Mouse (Mus musculus): ENCODE results near the gene Nptx2. TPM values are rescaled to one million over a fixed set of nuclear protein-coding genes. Genes with fewer than 3 reads are reported as not detected.

Gene Nptx2
- 36.1 and 38.2 TPM in 2 replicates for total RNA-seq (2014; rRNA removed)
- 7.6 and 7.8 TPM in 2 replicates for polyA plus RNA-seq (2015; fragmentation: Nextera tagmentation; extraction: Ambion mirVana)

DNA sequence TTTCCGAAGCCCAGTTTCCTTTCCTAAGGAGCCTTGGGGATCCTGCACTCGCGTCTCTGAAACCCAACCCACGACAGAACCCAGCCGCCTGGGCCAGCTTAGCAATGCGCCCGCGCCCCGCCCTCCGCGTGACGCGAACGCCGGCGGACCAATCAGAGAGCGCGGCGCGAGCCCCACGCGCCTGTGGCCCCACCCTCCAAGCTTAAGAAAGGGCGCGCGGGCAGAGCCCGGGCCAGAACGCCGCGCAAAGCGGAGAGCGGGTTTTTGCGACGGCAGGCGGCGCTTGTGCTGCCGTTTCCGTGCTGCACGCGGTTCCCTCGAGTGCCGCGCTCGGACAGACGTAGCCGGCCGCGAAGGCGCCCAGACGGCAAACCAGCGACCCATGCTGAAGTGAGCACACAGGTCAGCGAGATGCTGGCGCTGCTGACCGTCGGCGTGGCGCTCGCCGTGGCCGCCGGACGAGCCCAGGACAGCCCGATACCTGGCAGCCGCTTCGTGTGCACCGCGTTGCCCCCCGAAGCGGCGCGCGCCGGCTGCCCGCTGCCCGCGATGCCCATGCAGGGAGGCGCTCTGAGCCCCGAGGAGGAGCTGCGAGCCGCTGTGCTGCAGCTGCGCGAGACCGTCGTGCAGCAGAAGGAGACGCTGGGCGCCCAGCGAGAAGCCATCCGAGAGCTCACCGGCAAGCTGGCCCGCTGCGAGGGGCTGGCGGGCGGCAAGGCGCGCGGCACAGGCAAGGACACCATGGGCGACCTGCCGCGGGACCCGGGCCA lies at the start of gene Nptx2:
TSS of gene Nptx2 (plus strand) at position 250 of the 770 bp plus-strand sequence.
- Histone ChIP-seq H3K9ac (replicated peaks; ENCODE audit: low read length) (peak within 1 kb of the TSS; percentile 35), H3K9me3 (ENCODE audit: low read length) (no peaks in the 10 kb centered on the region), H3K27ac (no peak within 1 kb of the TSS), H3K4me2 (ENCODE audit: low read depth, low read length) (peak within 1 kb of the TSS; percentile 56), H3K4me3 (ENCODE audit: low read length) (peak within 1 kb of the TSS; percentile 40), H3K36me3 (ENCODE audit: insufficient read depth, low read length) (no peaks in the 10 kb centered on the region), H3K27me3 (ENCODE audit: insufficient read depth, low read length) (peaks cover 10% of the 10 kb centered on the region), H3K4me1 (ENCODE audit: insufficient read depth, low read length) (no peaks in the 10 kb centered on the region)
- peak; percentile 95 for ATAC-seq
- DNase-seq (ENCODE audit: low spot score): peak; percentile 96
- under 1% methylated on average over 95 of the region's 99 CpGs for WGBS
- TF ChIP-seq CTCF (IDR thresholded peaks at IDR 0.05; ENCODE audit: low read depth): peak; percentile 51

DNA sequence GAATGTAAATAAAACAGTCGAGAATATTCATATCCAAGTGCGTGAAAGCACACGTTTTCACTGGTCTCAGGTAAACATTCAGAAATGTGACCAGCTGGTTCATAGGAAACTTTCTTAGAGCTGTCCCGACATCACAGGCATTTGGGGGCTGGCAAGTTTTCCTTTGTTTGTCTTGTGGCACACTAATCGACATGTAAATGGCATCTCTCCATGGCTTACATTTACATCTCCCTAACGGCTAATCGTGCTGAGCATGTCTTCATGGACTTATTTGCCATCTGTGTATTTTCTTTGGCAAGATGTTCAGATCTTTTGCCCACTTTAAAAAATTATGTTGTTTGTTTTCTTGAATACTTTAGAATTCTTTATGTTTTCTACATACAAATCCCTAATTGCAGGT lies 49.2 kb upstream of the Nptx2 start:
- Histone ChIP-seq H3K4me3 (ENCODE audit: low read length) (no peak overlapping the region), H3K9me3 (ENCODE audit: low read length) (no peaks in the 10 kb centered on the region), H3K9ac (replicated peaks; ENCODE audit: low read length) (no peak overlapping the region), H3K4me2 (ENCODE audit: low read depth, low read length) (no peak overlapping the region), H3K4me1 (ENCODE audit: insufficient read depth, low read length) (no peaks in the 10 kb centered on the region), H3K36me3 (ENCODE audit: insufficient read depth, low read length) (no peaks in the 10 kb centered on the region), H3K27ac (no peak overlapping the region), H3K27me3 (ENCODE audit: insufficient read depth, low read length) (no peaks in the 10 kb centered on the region)
- ATAC-seq (no peak), DNase-seq (ENCODE audit: low spot score) (no peak)
- no peak for TF ChIP-seq CTCF (IDR thresholded peaks at IDR 0.05; ENCODE audit: low read depth)
- 70% methylated on average over 7 of the region's 7 CpGs for WGBS

DNA sequence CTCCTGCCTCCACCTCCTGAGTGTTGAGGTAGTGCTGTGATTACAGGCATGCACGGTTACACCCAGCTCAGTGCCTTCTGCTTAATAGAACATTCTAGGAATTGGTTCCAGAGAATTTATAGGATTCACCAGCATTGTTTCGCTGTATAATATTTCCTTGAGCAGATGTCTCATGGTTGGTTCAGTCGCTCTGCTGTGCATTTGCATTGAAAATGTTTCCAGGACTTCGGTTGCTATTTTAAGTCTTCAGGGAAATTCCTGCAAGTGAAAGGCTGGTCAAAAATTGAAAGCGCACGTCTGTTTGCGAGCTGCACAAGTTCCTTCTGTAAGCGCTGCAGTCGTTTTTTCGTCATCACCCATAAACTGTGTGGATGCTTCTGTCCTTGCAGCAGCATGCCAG lies 41.5 kb upstream of the Nptx2 start:
- Histone ChIP-seq H3K27ac (no peak overlapping the region), H3K4me3 (ENCODE audit: low read length) (no peak overlapping the region), H3K9me3 (ENCODE audit: low read length) (no peaks in the 10 kb centered on the region), H3K9ac (replicated peaks; ENCODE audit: low read length) (no peak overlapping the region), H3K36me3 (ENCODE audit: insufficient read depth, low read length) (no peaks in the 10 kb centered on the region), H3K4me2 (ENCODE audit: low read depth, low read length) (no peak overlapping the region), H3K4me1 (ENCODE audit: insufficient read depth, low read length) (no peaks in the 10 kb centered on the region), H3K27me3 (ENCODE audit: insufficient read depth, low read length) (no peaks in the 10 kb centered on the region)
- DNase-seq (ENCODE audit: low spot score): no peak
- no peak for ATAC-seq
- TF ChIP-seq CTCF (IDR thresholded peaks at IDR 0.05; ENCODE audit: low read depth): no peak
- 79% methylated on average over 10 of the region's 10 CpGs for WGBS

DNA sequence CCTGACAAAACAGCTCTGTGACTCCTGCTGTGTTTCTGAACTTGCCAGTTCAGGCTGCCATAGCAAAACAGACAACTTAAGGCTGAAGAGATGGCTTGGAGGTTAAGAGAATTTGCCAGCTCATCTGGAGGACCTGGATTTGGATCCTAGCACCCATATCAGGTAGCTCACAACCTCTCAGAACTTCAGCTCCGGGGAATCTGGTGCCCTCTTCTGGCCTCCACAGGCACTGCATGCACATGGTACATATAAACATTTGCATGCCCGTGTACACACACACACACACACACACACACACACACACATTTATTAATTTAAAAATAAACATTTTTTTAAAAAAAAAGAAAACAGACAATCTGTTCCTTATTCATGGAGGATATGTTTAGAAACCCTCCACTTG lies 40.0 kb upstream of the Nptx2 start:
- Histone ChIP-seq H3K9ac (replicated peaks; ENCODE audit: low read length) (no peak overlapping the region), H3K4me3 (ENCODE audit: low read length) (no peak overlapping the region), H3K27ac (no peak overlapping the region), H3K27me3 (ENCODE audit: insufficient read depth, low read length) (no peaks in the 10 kb centered on the region), H3K9me3 (ENCODE audit: low read length) (no peaks in the 10 kb centered on the region), H3K4me1 (ENCODE audit: insufficient read depth, low read length) (no peaks in the 10 kb centered on the region), H3K4me2 (ENCODE audit: low read depth, low read length) (no peak overlapping the region), H3K36me3 (ENCODE audit: insufficient read depth, low read length) (no peaks in the 10 kb centered on the region)
- peak; percentile 22; the same call in 1 of the 2 replicates for TF ChIP-seq CTCF (IDR thresholded peaks at IDR 0.05; ENCODE audit: low read depth)
- no peak for DNase-seq (ENCODE audit: low spot score)
- WGBS: 98% methylated on average over 2 of the region's 2 CpGs
- ATAC-seq: no peak

DNA sequence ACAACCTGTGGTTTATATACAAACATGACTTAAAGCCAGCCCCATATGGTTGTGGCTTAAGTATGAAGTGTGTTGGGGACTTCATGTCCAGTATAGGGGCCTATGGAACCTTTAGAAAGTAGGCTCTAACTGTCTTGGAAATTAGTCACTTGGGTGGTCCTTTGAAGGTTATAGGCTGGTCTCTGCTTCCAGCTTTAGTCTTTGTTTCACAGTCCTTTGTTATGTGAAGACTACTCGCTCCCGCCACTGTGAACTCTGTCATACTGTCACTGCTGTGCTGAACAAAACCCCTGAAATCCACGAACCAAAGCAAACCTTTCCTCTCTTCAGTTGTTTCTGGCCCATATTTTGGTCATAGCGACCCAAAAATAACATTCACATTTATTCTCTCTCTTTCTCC lies 39.5 kb upstream of the Nptx2 start:
- no peaks in the 10 kb centered on the region for H3K4me1 ChIP-seq (ENCODE audit: insufficient read depth, low read length)
- DNase-seq (ENCODE audit: low spot score) (no peak), ATAC-seq (no peak)
- H3K4me3 ChIP-seq (ENCODE audit: low read length): no peak overlapping the region
- no peaks in the 10 kb centered on the region for H3K27me3 ChIP-seq (ENCODE audit: insufficient read depth, low read length)
- H3K4me2 ChIP-seq (ENCODE audit: low read depth, low read length): no peak overlapping the region
- WGBS: 54% methylated on average over 4 of the region's 4 CpGs
- no peaks in the 10 kb centered on the region for H3K9me3 ChIP-seq (ENCODE audit: low read length)
- no peak overlapping the region for H3K9ac ChIP-seq (replicated peaks; ENCODE audit: low read length)
- TF ChIP-seq CTCF (IDR thresholded peaks at IDR 0.05; ENCODE audit: low read depth): no peak
- H3K27ac ChIP-seq: no peak overlapping the region
- H3K36me3 ChIP-seq (ENCODE audit: insufficient read depth, low read length): no peaks in the 10 kb centered on the region

DNA sequence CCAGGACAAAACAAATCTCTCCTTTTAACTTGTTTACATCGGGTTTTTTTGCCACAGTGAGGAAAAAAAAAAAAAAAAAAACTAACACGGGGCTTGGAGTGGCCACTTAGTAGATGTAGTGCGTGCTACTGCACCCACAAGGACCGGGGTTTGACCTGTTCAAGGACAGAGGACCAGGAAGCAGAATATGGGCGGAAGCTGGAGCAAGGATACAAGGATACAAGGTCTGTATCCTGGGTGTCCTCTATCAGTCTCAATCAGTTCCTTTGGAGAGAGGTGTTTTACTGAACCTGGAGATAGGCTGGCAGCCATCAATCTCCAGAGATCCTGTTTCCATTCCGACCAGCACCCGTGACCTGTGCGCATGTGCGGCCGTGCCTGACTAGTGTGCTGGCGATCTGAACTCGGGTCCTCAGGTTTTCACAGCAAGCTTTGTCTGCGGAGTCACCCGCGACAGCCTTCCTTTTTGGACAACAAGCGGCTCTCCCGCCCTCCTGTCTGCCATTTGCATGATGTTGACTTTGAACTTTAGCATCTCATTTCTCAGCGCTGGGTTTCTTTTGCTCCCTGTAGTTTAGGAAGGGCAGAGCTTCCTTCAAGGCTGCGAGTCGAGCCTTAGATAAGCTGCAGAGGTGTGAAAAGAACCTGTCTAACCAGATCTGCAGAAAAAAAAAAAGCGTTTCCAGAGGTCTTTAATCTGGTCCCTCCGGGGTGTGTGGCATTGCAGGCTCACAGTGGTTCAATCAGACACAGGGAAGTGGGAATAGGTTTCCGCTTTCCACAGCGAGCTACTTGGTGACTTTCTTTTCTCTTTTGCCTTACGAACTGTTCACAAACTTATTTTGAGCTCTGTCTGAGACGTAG lies 38.8 kb upstream of the Nptx2 start:
- no peak for DNase-seq (ENCODE audit: low spot score)
- H3K4me1 ChIP-seq (ENCODE audit: insufficient read depth, low read length): no peaks in the 10 kb centered on the region
- no peaks in the 10 kb centered on the region for H3K9me3 ChIP-seq (ENCODE audit: low read length)
- WGBS: 41% methylated on average over 26 of the region's 26 CpGs
- H3K27ac ChIP-seq: no peak overlapping the region
- no peak for TF ChIP-seq CTCF (IDR thresholded peaks at IDR 0.05; ENCODE audit: low read depth)
- H3K4me2 ChIP-seq (ENCODE audit: low read depth, low read length): no peak overlapping the region
- H3K27me3 ChIP-seq (ENCODE audit: insufficient read depth, low read length): no peaks in the 10 kb centered on the region
- no peaks in the 10 kb centered on the region for H3K36me3 ChIP-seq (ENCODE audit: insufficient read depth, low read length)
- no peak overlapping the region for H3K4me3 ChIP-seq (ENCODE audit: low read length)
- no peak for ATAC-seq
- H3K9ac ChIP-seq (replicated peaks; ENCODE audit: low read length): no peak overlapping the region

Data from hindbrain, postnatal 0 days (tissue).